Mouse (Mus musculus): ENCODE results near the gene Hcfc1. TPM values are rescaled to one million over a fixed set of nuclear protein-coding genes. Genes with fewer than 3 reads are reported as not detected.

Hcfc1 gene
- polyA plus RNA-seq, 1 experiment from 2014 or later: 89.9 TPM

DNA sequence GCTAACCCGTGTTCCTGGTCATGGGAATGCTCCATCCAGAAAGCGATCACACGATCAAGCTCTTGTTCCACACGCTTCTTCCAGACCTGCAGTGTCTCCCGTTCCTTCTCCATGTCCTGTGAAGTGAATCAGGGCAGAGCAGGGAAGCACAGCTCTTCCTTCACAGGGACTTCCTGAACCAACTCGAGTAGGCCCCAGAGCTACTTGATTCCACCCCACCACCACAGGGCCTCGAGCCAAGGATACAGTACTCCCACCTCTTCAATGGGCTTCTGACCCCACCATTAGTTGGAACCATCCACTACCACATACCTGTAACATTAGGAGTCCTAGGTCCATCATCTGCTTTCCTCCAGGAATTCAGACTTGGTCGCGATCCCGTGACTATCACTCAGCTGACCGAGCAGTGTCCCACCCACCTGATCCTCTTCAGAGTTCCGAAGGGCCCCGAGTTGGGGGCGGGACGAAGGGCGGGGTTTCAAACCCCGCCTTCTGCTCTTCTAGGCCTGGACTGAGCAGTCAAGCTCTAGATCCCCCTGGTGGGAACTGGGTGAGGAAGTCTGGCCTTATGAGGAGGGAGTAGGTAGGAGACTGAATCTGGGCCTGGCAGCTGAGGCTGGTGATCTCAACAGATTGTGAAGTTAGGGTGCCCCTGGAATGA, 35.6 kb downstream of the Hcfc1 start, which contains the start of gene Renbp:
Gene Renbp, minus strand, starts transcription at position 449 of the 661 bp plus-strand sequence.
- H3K27me3 ChIP-seq (ENCODE audit: poor library complexity, severe bottlenecking): no peaks in the 10 kb centered on the region
- peak within 1 kb of the TSS; percentile 33 for H3K4me3 ChIP-seq
- no peaks in the 10 kb centered on the region for H3K9me3 ChIP-seq
- 0 out of 2 replicates have a peak, but pooled peaks cover 3% of the 10 kb centered on the region for H3K4me1 ChIP-seq
- 0 out of 2 replicates have a peak within 1 kb of the TSS, but pooled peaks have one; percentile 15 for H3K27ac ChIP-seq
- DNase-seq (ENCODE audit: extremely low spot score, low spot score): peak; percentile 28
- H3K36me3 ChIP-seq (replicated peaks): no peaks in the 10 kb centered on the region
- WGBS: 41% methylated on average over 17 of the region's 17 CpGs

DNA sequence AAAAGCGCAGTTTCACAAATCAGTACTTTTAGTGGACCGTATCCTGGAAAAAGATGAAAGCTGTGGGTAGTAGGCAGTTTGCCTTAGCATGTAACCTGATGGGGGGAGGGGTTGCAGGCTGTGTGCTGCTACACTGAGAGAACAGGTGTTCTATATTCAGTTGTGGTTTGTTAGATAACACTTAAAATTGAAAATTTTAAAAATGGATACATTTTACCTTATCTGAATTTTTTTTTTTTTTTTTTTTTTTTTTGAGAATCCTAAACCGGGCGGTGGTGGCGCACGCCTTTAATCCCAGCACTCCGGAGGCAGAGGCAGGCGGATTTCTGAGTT, 43.6 kb downstream of the Hcfc1 start:
- H3K4me3 ChIP-seq: peak overlapping the region; percentile 67
- 77% methylated on average over 8 of the region's 8 CpGs for WGBS
- H3K36me3 ChIP-seq (replicated peaks): peaks cover 27% of the 10 kb centered on the region
- H3K4me1 ChIP-seq: peaks cover 8% of the 10 kb centered on the region
- H3K27me3 ChIP-seq (ENCODE audit: poor library complexity, severe bottlenecking): no peaks in the 10 kb centered on the region
- no peak for DNase-seq (ENCODE audit: extremely low spot score, low spot score)
- H3K9me3 ChIP-seq: no peaks in the 10 kb centered on the region
- H3K27ac ChIP-seq: peak overlapping the region; percentile 89

DNA sequence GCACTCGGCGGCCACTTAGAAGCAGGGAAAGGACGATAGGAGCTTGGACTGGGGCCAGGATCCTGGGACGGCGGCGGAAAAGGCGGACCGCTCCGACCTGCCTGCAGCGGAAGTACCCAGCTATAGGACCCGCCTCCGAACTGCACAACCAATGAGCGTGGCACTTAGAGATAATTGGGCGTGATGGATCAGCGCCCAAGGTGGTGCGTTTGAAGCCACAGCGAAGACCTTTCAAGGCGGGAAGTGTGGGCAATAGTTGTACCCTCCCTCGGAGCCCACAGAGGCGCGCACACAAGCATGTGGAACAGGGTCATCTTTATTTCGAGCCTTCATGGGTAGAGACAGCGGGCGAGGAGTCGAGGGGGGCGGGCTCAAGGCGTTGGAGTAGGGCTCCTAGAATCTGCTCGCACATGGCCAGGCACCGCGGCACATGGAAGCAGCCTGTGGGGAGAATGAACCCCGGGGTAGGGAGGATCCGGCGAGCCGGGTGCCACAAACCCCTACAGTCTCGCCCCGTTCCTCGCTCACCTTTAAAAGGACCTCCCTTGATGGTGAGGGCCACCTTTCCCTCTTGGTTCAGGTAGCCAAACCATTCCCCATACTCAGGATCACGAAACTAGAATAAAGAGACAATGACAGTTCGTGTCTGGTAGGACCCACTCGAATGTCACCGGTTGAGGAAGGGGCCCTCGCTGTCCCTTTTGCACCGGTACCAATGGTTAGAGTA, 44.2 kb downstream of the Hcfc1 start, which contains the start of the genes Arhgap4 and Naa10:
Gene Arhgap4, minus strand, starts transcription at position 48 of the 727 bp plus-strand sequence.
Gene Naa10, minus strand, starts transcription at position 122 of the 727 bp plus-strand sequence.
- WGBS: 17% methylated on average over 43 of the region's 43 CpGs
- Histone ChIP-seq H3K27ac (peak within 1 kb of the TSS; percentile 89), H3K4me3 (peak within 1 kb of the TSS; percentile 67)

DNA sequence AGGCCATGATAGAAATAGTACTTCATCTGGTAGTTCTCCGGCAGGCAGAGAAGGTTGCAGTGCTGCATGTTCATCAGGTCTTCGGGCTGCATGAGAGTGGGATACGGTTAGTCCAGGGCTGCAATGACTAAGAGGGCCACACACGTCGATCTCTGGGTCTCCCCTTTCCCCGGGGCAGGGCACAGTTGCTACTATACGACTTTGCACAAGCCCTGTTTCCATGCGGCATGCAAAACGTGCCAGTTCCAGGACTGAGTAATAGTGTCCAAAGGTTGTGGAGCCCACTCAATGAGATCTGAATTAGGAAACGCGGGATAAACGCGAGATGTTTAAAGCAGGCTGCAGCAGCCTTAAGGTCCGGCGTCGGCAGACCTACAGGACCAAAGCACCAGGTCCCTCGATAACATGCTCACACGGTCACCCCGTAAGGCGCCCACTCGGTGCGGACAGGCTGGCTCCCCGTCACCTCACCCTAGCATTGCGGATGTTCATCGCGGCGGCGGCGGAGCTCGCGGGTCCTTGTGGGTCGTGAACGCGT, 44.8 kb downstream of the Hcfc1 start:
- H3K9me3 ChIP-seq: no peaks in the 10 kb centered on the region
- no peak for DNase-seq (ENCODE audit: extremely low spot score, low spot score)
- peaks cover 37% of the 10 kb centered on the region for H3K36me3 ChIP-seq (replicated peaks)
- H3K27ac ChIP-seq: peak overlapping the region; percentile 89
- WGBS: 20% methylated on average over 34 of the region's 34 CpGs
- H3K4me1 ChIP-seq: peaks cover 8% of the 10 kb centered on the region
- no peaks in the 10 kb centered on the region for H3K27me3 ChIP-seq (ENCODE audit: poor library complexity, severe bottlenecking)
- H3K4me3 ChIP-seq: peak overlapping the region; percentile 67

More for the DNA sequence above, 44.2 kb downstream of the Hcfc1 start, which contains the start of the genes Arhgap4 and Naa10:
- Histone ChIP-seq H3K36me3 (replicated peaks) (peaks cover 32% of the 10 kb centered on the region), H3K9me3 (no peaks in the 10 kb centered on the region), H3K27me3 (ENCODE audit: poor library complexity, severe bottlenecking) (no peaks in the 10 kb centered on the region), H3K4me1 (peaks cover 8% of the 10 kb centered on the region)
- DNase-seq (ENCODE audit: extremely low spot score, low spot score): peak; percentile 81

DNA sequence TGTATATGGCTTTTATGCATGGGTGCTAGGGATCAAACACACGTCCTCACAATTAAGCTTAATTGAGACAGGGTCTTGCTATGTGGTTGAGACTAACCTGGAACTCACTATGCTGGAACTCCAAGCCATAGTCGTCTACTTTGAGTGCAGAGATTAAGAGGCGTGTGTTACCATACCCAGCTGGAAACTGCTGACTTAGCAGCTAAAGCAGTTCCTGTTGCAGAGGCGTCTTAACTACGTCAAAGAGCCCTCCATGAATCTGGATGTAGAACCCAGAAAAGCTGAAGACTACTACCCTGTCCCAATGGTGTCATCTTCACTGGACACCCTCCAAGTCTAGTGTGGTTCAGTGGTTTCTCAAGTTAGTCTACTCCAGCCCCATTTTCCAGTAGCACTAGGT, 47.5 kb downstream of the Hcfc1 start:
- Histone ChIP-seq H3K4me1 (peaks cover 13% of the 10 kb centered on the region), H3K36me3 (replicated peaks) (peaks cover 37% of the 10 kb centered on the region), H3K27me3 (ENCODE audit: poor library complexity, severe bottlenecking) (no peaks in the 10 kb centered on the region), H3K27ac (no peak overlapping the region), H3K9me3 (no peaks in the 10 kb centered on the region), H3K4me3 (no peak overlapping the region)
- 90% methylated on average over 5 of the region's 5 CpGs for WGBS
- no peak for DNase-seq (ENCODE audit: extremely low spot score, low spot score)

DNA sequence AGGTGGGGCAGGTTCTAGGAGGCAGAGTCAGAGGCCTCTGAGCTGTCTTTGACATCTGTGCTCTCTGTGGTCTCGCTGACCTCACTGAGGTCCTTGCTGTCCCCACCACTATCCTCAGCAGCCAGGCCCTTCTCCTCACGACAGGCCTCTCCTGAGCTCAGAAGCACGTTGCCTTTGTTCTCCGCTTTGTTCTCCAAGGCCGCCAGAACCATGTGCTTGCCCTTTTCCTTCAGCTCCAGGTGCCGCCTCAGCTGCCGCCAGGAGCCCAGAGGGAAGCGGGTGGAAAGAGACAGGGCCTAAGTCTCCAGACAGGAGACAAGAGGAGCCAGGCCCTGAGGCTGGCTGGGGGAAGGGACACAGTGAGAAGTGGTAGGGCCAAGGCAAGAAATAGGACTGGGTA, 49.2 kb downstream of the Hcfc1 start:
- H3K4me3 ChIP-seq: no peak overlapping the region
- no peak overlapping the region for H3K27ac ChIP-seq
- DNase-seq (ENCODE audit: extremely low spot score, low spot score): no peak
- peaks cover 13% of the 10 kb centered on the region for H3K4me1 ChIP-seq
- 84% methylated on average over 8 of the region's 8 CpGs for WGBS
- no peaks in the 10 kb centered on the region for H3K27me3 ChIP-seq (ENCODE audit: poor library complexity, severe bottlenecking)
- no peaks in the 10 kb centered on the region for H3K9me3 ChIP-seq
- peaks cover 37% of the 10 kb centered on the region for H3K36me3 ChIP-seq (replicated peaks)

DNA sequence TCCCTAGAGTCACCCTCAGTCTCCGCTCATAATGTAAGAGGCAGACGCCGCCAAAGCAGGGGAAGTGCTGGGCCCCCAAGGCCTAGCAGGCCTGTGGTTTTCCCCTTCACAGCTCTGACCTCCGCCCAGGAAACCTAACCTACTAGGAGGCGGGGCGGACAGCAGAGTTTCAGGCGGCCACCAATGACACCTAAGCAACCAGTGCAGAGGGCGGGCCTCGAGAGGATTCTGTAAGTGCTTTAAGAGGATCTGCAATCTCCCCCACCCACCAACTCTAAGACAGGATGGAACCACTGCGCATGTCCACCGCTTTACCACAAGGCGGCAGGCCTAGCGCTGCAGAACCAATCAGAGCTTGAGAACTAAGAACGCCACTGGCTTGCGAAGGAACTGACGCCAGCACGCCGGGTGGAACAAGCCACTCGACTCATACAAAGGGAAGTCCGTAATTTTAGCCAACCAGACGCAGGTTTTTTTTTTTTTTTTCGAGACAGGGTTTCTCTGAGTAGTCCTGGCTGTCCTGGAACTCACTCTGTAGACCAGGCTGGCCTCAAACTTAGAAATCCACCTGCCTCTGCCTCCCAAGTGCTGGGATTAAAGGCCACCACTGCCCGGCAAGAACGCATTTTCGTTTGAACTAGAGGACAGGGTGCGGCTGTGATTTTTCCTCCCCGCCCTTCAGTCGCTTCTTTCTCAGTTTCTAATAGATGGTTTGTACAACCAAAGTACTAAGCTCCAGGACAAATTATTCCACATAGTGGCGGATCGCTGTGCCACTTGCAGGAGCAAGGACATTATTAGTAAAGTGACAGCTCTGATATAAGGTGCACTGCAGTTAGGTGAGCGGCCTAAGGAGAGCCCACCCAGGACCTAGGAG, 51.1 kb downstream of the Hcfc1 start:
- Histone ChIP-seq H3K4me1 (peaks cover 14% of the 10 kb centered on the region), H3K4me3 (peak overlapping the region; percentile 31), H3K27ac (peak overlapping the region; percentile 76), H3K27me3 (ENCODE audit: poor library complexity, severe bottlenecking) (peaks cover 12% of the 10 kb centered on the region; the same call in 1 of the 2 replicates), H3K9me3 (no peaks in the 10 kb centered on the region), H3K36me3 (replicated peaks) (peaks cover 35% of the 10 kb centered on the region)
- 30% methylated on average over 31 of the region's 31 CpGs for WGBS
- peak; percentile 87 for DNase-seq (ENCODE audit: extremely low spot score, low spot score)

DNA sequence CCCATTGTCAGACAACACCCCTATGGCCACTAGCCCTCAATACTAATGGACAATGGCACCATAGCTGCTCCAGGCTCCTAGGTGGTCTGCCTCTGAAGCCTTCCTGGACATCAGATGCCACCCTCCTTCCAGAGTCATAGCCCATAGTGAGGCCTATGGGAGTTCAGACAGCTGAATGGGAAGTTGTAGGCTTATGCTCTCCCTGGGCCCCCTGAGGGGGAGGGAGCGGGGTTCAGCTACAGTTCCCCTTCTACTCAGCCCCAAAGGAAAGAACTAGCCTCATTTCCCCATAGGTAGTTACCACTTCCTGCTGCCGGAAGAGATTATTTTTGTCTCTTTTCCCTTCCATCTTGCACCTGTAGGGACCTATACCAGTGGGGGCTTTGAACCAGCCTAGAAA, 54.6 kb downstream of the Hcfc1 start:
- H3K9me3 ChIP-seq: no peaks in the 10 kb centered on the region

DNA sequence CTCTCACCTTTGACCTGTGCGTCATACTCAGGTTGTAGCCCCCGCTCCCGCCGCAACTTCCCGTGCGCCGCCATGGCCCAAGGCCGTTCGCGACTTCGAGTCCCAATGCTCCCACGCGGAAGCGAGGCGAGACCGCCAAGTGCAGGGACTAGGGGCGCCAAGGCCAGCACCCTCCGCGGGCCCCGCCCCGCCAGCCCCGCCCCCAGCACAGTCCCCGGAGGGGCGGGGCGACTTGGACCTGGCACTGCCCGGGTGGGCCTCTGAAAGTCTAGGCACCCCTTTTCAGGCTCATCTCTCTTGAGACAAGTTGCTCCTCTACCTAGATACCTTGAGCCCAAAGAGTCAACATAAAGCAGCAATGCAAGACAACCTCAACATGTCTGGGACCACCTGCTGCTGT, 55.0 kb downstream of the Hcfc1 start:
- H3K27ac ChIP-seq: no peak overlapping the region
- H3K4me3 ChIP-seq: peak overlapping the region; percentile 41
- H3K36me3 ChIP-seq (replicated peaks): no peaks in the 10 kb centered on the region; the same call in 1 of the 2 replicates
- DNase-seq (ENCODE audit: extremely low spot score, low spot score): no peak
- peaks cover 12% of the 10 kb centered on the region; the same call in 1 of the 2 replicates for H3K27me3 ChIP-seq (ENCODE audit: poor library complexity, severe bottlenecking)
- no peaks in the 10 kb centered on the region for H3K9me3 ChIP-seq
- H3K4me1 ChIP-seq: peaks cover 14% of the 10 kb centered on the region
- WGBS: 20% methylated on average over 22 of the region's 26 CpGs

More for the DNA sequence above, 54.6 kb downstream of the Hcfc1 start:
- 74% methylated on average over 2 of the region's 2 CpGs for WGBS
- peaks cover 12% of the 10 kb centered on the region; the same call in 1 of the 2 replicates for H3K27me3 ChIP-seq (ENCODE audit: poor library complexity, severe bottlenecking)
- DNase-seq (ENCODE audit: extremely low spot score, low spot score): no peak
- H3K36me3 ChIP-seq (replicated peaks): peaks cover under 1% of the 10 kb centered on the region
- H3K4me3 ChIP-seq: no peak overlapping the region
- H3K4me1 ChIP-seq: peaks cover 14% of the 10 kb centered on the region
- H3K27ac ChIP-seq: no peak overlapping the region

DNA sequence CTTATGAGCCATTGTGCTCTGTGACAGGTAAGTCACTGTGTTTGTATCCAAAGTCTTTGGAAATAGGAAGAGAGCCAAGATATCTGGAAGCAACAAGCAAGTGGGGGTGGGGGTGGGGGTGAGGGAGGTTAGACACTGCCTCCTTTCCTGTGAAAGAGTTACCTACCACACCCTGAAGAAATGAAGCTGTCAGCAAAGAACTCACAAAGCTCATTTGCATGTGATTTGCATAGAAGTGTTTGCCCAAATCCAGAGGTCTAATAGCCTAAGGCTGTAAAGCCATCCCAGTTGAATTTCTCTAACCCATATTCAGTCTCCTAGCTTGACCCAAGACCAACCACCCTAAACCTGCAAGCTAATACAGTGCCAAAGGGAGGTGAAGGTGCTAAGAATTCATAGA, 55.7 kb downstream of the Hcfc1 start:
- no peaks in the 10 kb centered on the region for H3K36me3 ChIP-seq (replicated peaks)
- no peak for DNase-seq (ENCODE audit: extremely low spot score, low spot score)
- H3K9me3 ChIP-seq: no peaks in the 10 kb centered on the region
- H3K4me1 ChIP-seq: peaks cover 10% of the 10 kb centered on the region
- peak overlapping the region; percentile 41; the same call in 1 of the 2 replicates for H3K4me3 ChIP-seq
- H3K27me3 ChIP-seq (ENCODE audit: poor library complexity, severe bottlenecking): peaks cover 12% of the 10 kb centered on the region; the same call in 1 of the 2 replicates
- H3K27ac ChIP-seq: no peak overlapping the region

DNA sequence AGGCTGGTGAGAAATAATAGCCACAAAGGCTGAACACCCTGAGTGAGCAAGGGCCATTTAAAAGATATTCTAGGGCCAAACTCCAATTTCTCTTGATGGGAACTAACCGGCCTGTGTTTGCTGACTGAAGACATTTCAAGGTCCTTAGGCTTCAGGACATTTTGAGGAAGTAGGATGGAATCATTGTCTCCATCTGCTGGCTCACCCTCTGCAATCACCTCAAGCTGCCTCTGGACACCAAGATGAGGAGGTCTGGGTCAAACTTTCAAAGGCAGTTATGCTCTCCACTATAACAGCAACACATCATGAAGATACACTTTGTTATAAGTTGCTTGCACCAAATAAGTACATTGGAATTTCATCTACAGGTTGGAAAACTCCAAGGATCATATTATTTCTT, 56.1 kb downstream of the Hcfc1 start:
- Histone ChIP-seq H3K27ac (no peak overlapping the region), H3K27me3 (ENCODE audit: poor library complexity, severe bottlenecking) (peaks cover 12% of the 10 kb centered on the region; the same call in 1 of the 2 replicates), H3K4me3 (no peak overlapping the region), H3K36me3 (replicated peaks) (no peaks in the 10 kb centered on the region), H3K4me1 (peaks cover 8% of the 10 kb centered on the region), H3K9me3 (no peaks in the 10 kb centered on the region)
- 82% methylated on average over 1 of the region's 1 CpGs for WGBS
- no peak for DNase-seq (ENCODE audit: extremely low spot score, low spot score)

DNA sequence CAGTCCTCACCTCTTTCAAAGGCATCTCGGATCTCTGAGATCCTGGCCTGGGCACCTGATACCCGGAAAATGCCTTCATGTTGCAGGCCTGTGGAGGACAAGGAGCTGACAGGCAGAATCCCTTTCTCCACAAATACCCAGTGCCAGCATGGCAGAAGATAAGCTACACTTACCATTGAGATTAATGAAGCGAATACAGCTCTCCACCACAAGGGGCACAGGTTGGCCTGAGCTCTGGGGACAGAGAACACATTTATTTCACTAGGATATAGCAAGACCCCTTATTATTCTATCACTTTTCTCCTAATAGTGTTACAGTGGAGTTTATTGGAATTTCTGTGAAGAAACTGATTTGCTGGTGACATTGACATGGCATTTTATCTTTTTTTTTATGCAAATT, 68.2 kb downstream of the Hcfc1 start:
- DNase-seq (ENCODE audit: extremely low spot score, low spot score): no peak
- no peaks in the 10 kb centered on the region for H3K36me3 ChIP-seq (replicated peaks)
- 83% methylated on average over 3 of the region's 3 CpGs for WGBS

More for the DNA sequence above, 68.2 kb downstream of the Hcfc1 start:
- Histone ChIP-seq H3K27ac (no peak overlapping the region), H3K9me3 (no peaks in the 10 kb centered on the region), H3K4me1 (no peaks in the 10 kb centered on the region), H3K4me3 (no peak overlapping the region), H3K27me3 (ENCODE audit: poor library complexity, severe bottlenecking) (peaks cover 12% of the 10 kb centered on the region; the same call in 1 of the 2 replicates)

All from forebrain, embryonic 10.5 days (tissue).